Mouse (Mus musculus) brain, adult 2 months (tissue): ENCODE results near the gene Ercc8.

Source experiments
- DNase-seq: peaks from one replicate; pipeline ENCODE4 v3.0.0; 2011; ENCODE audit warnings: low read depth, low spot score

Ercc8 gene

GRCm38 (mm10) chr13:108158465-108159240 is at the start of gene Ercc8, which contains the start of gene Ndufaf2:
TSS of gene Ercc8 (plus strand) at chr13:108158731.
TSS of gene Ndufaf2 (minus strand) at chr13:108158623.
- peak; percentile 98 for DNase-seq

- DNase-seq: peak; percentile 23
These were observed 47.6 kb upstream of the Ercc8 start for GRCm38 (mm10) chr13:108110929-108111328.

- peak; percentile 10 for DNase-seq
These were observed 45.0 kb upstream of the Ercc8 start for GRCm38 (mm10) chr13:108113536-108113935.

GRCm38 (mm10) chr13:108114257-108114656 is 44.3 kb upstream of the Ercc8 start:
- DNase-seq: no peak

GRCm38 (mm10) chr13:108117654-108118053 is 40.9 kb upstream of the Ercc8 start:
- no peak for DNase-seq

GRCm38 (mm10) chr13:108118188-108118587 is 40.3 kb upstream of the Ercc8 start:
- DNase-seq: peak; percentile 49

GRCm38 (mm10) chr13:108119411-108120310 is 38.9 kb upstream of the Ercc8 start:
- DNase-seq: peak; percentile 28

GRCm38 (mm10) chr13:108123109-108123723 is 35.3 kb upstream of the Ercc8 start:
- no peak for DNase-seq

GRCm38 (mm10) chr13:108124096-108124495 is 34.4 kb upstream of the Ercc8 start:
- no peak for DNase-seq

- no peak for DNase-seq
These were observed 32.3 kb upstream of the Ercc8 start for GRCm38 (mm10) chr13:108126246-108126645.

GRCm38 (mm10) chr13:108127130-108127529 is 31.4 kb upstream of the Ercc8 start:
- peak; percentile 47 for DNase-seq

- no peak for DNase-seq
These were observed 30.6 kb upstream of the Ercc8 start for GRCm38 (mm10) chr13:108127883-108128282.

GRCm38 (mm10) chr13:108129070-108129469 is 29.5 kb upstream of the Ercc8 start:
- peak; percentile 27 for DNase-seq

- DNase-seq: peak; percentile 82
These were observed 27.8 kb upstream of the Ercc8 start for GRCm38 (mm10) chr13:108130737-108131136.

- no peak for DNase-seq
These were observed 26.3 kb upstream of the Ercc8 start for GRCm38 (mm10) chr13:108132031-108132819.

- DNase-seq: peak; percentile 69
These were observed 22.9 kb upstream of the Ercc8 start for GRCm38 (mm10) chr13:108135617-108136016.

- DNase-seq: peak; percentile 54
These were observed 20.0 kb upstream of the Ercc8 start for GRCm38 (mm10) chr13:108138403-108138977.

GRCm38 (mm10) chr13:108144086-108144485 is 14.4 kb upstream of the Ercc8 start:
- no peak for DNase-seq

GRCm38 (mm10) chr13:108151782-108152181 is 6.7 kb upstream of the Ercc8 start:
- peak; percentile 42 for DNase-seq

- DNase-seq: peak; percentile 83
These were observed 5.7 kb upstream of the Ercc8 start for GRCm38 (mm10) chr13:108152650-108153372.
